Mouse (Mus musculus): ENCODE results near the gene Top3a. TPM values are rescaled to one million over a fixed set of nuclear protein-coding genes. Genes with fewer than 3 reads are reported as not detected.

The Top3a gene
- polyA plus RNA-seq, 1 experiment = 7.3 TPM

DNA sequence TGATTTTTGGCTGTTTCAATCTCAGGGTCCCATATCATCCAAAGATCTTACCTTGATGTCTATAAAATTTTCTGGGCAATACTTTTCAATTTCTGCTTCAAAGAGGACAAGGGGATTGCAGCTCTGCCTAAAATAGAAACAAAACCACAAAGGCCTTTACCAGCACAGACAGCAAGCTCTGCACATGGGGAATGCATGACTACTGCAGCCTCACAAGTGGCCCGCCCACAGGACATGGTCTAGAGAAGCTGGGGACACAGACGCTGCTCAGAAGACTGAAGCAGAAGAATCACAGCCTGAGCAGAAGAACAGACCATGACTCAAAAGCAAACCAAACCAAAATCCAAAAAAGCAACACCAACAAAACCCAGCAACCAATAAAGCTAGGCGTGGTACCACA is 15.5 kb downstream of the Top3a start:
- no peak overlapping the region for H3K27ac ChIP-seq (ENCODE audit: insufficient read depth, low read length)
- WGBS = 57% methylated on average over 3 of the region's 3 CpGs
- DNase-seq (ENCODE audit: low read depth in 1 of 2, low spot score in 2 of 2) = no peak
- peaks cover 13% of the 10 kb centered on the region for H3K36me3 ChIP-seq (ENCODE audit: control insufficient read depth, insufficient read depth, low read length)
- TF ChIP-seq CTCF (IDR thresholded peaks at IDR 0.05; ENCODE audit: extremely low read depth, insufficient read depth, insufficient read length, insufficient replicate concordance) (no peak), POLR2A (IDR thresholded peaks at IDR 0.05; ENCODE audit: low read depth, low read length) (no peak)
- no peaks in the 10 kb centered on the region for H3K27me3 ChIP-seq (ENCODE audit: control insufficient read depth, insufficient read depth, low read length)
- H3K4me3 ChIP-seq (ENCODE audit: extremely low read depth, insufficient read depth, insufficient read length) = no peak overlapping the region
- H3K4me1 ChIP-seq (ENCODE audit: control insufficient read depth, insufficient read depth, insufficient read length) = no peaks in the 10 kb centered on the region

DNA sequence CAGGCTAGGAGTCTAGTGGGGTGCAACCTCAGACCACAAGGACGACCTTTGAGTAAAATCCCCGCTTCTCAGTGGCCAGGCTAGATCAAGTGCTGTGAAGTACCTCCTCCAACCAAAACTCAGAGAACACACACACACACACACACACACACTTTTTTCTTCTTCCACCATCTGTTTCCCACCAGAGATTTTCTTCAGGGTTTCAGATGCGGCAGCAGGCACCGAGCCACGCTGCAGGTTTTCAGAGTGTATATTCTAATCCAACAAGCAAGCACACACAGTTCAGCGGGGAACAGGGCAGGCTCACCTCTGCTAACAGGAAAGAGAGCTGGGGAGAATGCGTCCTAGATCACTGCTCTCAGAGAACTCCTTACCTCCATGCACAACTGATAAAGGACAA is 21.6 kb downstream of the Top3a start:
- H3K36me3 ChIP-seq (ENCODE audit: control insufficient read depth, insufficient read depth, low read length) = peaks cover 18% of the 10 kb centered on the region
- no peak for DNase-seq (ENCODE audit: low read depth in 1 of 2, low spot score in 2 of 2)
- WGBS = 92% methylated on average over 7 of the region's 7 CpGs
- no peaks in the 10 kb centered on the region for H3K4me1 ChIP-seq (ENCODE audit: control insufficient read depth, insufficient read depth, insufficient read length)
- no peak overlapping the region for H3K27ac ChIP-seq (ENCODE audit: insufficient read depth, low read length)
- TF ChIP-seq CTCF (IDR thresholded peaks at IDR 0.05; ENCODE audit: extremely low read depth, insufficient read depth, insufficient read length, insufficient replicate concordance) = no peak
- TF ChIP-seq POLR2A (IDR thresholded peaks at IDR 0.05; ENCODE audit: low read depth, low read length) = no peak
- no peak overlapping the region for H3K4me3 ChIP-seq (ENCODE audit: extremely low read depth, insufficient read depth, insufficient read length)
- no peaks in the 10 kb centered on the region for H3K27me3 ChIP-seq (ENCODE audit: control insufficient read depth, insufficient read depth, low read length)

DNA sequence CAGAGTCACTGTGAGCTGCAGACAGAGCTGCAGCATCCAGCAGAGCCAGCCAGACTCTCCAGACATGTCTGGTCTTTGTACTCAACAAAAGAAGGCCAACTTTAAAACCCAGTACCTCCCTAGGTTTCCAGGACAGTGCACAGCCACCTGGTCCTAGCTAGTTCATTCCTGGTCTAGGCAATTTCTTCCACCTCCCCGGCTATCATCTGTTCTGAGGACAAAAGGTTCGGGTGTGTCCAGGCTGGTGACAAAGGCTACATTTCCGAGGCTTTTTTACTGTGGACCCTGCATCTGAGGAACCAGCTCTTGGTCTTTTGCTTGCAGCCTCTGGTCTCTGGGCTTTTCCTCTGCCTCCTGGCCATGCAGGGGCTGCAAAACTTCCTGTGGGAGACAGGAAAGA is 36.8 kb downstream of the Top3a start:
- DNase-seq (ENCODE audit: low read depth in 1 of 2, low spot score in 2 of 2) = no peak
- Histone ChIP-seq H3K27me3 (ENCODE audit: control insufficient read depth, insufficient read depth, low read length) (no peaks in the 10 kb centered on the region), H3K27ac (ENCODE audit: insufficient read depth, low read length) (no peak overlapping the region), H3K4me1 (ENCODE audit: control insufficient read depth, insufficient read depth, insufficient read length) (peaks cover 10% of the 10 kb centered on the region; the same call in 1 of the 2 replicates), H3K4me3 (ENCODE audit: extremely low read depth, insufficient read depth, insufficient read length) (no peak overlapping the region), H3K36me3 (ENCODE audit: control insufficient read depth, insufficient read depth, low read length) (peaks cover 12% of the 10 kb centered on the region)
- 92% methylated on average over 3 of the region's 3 CpGs for WGBS
- no peak for TF ChIP-seq POLR2A (IDR thresholded peaks at IDR 0.05; ENCODE audit: low read depth, low read length)
- TF ChIP-seq CTCF (IDR thresholded peaks at IDR 0.05; ENCODE audit: extremely low read depth, insufficient read depth, insufficient read length, insufficient replicate concordance) = no peak

DNA sequence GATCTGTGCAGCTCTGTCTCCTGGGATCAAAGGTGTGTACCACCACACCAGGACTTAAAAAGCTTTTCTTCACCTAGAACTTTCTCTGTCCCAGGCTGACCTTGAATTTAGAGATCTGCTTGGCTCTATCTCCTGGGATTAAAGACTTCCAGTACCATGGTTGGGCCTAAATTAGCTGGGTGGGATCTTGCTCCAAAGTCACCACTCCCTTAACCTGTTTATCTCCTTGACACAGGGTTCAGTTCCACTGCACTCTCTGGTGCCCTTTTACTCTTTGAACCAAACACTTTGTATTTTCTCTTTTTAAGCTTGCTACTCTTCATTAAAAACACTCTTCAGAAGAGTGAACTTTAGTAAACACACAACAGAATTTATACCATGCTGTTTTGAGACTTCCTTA is 39.7 kb downstream of the Top3a start:
- Histone ChIP-seq H3K4me3 (ENCODE audit: extremely low read depth, insufficient read depth, insufficient read length) (no peak overlapping the region), H3K36me3 (ENCODE audit: control insufficient read depth, insufficient read depth, low read length) (peaks cover 7% of the 10 kb centered on the region), H3K27ac (ENCODE audit: insufficient read depth, low read length) (no peak overlapping the region), H3K4me1 (ENCODE audit: control insufficient read depth, insufficient read depth, insufficient read length) (peaks cover 2% of the 10 kb centered on the region; the same call in 1 of the 2 replicates), H3K27me3 (ENCODE audit: control insufficient read depth, insufficient read depth, low read length) (no peaks in the 10 kb centered on the region)
- TF ChIP-seq POLR2A (IDR thresholded peaks at IDR 0.05; ENCODE audit: low read depth, low read length) (no peak), CTCF (IDR thresholded peaks at IDR 0.05; ENCODE audit: extremely low read depth, insufficient read depth, insufficient read length, insufficient replicate concordance) (no peak)
- DNase-seq (ENCODE audit: low read depth in 1 of 2, low spot score in 2 of 2) = no peak

DNA sequence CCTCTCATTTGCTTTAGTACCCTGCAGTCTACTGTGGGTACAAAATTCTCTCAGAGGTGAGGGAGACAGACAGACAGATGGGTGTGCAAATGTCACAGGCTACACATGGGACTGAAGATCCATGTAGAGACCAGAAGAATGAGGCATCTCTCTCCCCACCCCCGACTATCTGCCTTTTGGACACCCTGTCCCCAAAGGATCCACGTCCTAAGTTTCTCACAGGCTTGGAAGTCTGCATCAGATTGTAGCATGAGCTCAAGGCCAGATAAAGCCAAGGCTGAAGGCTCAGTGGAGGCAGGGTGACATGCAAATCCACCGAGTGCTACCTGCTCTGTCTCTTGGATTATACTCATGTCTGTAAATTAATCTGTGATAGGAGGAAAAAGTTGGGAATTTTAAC is 40.7 kb downstream of the Top3a start:
- WGBS = 87% methylated on average over 3 of the region's 3 CpGs
- no peak overlapping the region for H3K4me3 ChIP-seq (ENCODE audit: extremely low read depth, insufficient read depth, insufficient read length)

DNA sequence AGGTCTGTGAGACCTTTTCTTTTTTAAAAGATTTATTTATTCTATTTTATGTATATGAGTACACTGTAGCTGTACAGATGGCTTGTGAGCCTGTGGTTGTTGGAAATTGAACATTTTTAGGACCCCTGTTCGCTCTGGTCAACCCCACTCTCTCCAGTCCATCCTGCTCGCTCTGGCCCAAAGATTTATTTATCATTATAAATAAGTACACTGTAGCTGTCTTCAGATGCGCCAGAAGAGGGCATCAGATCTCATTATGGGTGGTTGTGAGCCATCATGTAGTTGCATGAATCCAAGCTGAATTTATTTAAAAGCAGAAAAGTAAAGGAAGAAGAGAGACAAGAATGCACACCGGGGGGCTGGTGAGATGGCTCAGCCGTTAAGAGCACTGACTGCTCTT is 42.0 kb downstream of the Top3a start:
- TF ChIP-seq CTCF (IDR thresholded peaks at IDR 0.05; ENCODE audit: extremely low read depth, insufficient read depth, insufficient read length, insufficient replicate concordance) = no peak
- TF ChIP-seq POLR2A (IDR thresholded peaks at IDR 0.05; ENCODE audit: low read depth, low read length) = no peak
- Histone ChIP-seq H3K27ac (ENCODE audit: insufficient read depth, low read length) (no peak overlapping the region), H3K4me3 (ENCODE audit: extremely low read depth, insufficient read depth, insufficient read length) (no peak overlapping the region), H3K27me3 (ENCODE audit: control insufficient read depth, insufficient read depth, low read length) (no peaks in the 10 kb centered on the region), H3K4me1 (ENCODE audit: control insufficient read depth, insufficient read depth, insufficient read length) (peaks cover 2% of the 10 kb centered on the region; the same call in 1 of the 2 replicates), H3K36me3 (ENCODE audit: control insufficient read depth, insufficient read depth, low read length) (peaks cover 9% of the 10 kb centered on the region)
- WGBS = 82% methylated on average over 5 of the region's 5 CpGs
- no peak for DNase-seq (ENCODE audit: low read depth in 1 of 2, low spot score in 2 of 2)

More for the DNA sequence above, 40.7 kb downstream of the Top3a start:
- TF ChIP-seq CTCF (IDR thresholded peaks at IDR 0.05; ENCODE audit: extremely low read depth, insufficient read depth, insufficient read length, insufficient replicate concordance) (no peak), POLR2A (IDR thresholded peaks at IDR 0.05; ENCODE audit: low read depth, low read length) (no peak)
- Histone ChIP-seq H3K27ac (ENCODE audit: insufficient read depth, low read length) (no peak overlapping the region), H3K4me1 (ENCODE audit: control insufficient read depth, insufficient read depth, insufficient read length) (peaks cover 2% of the 10 kb centered on the region; the same call in 1 of the 2 replicates), H3K27me3 (ENCODE audit: control insufficient read depth, insufficient read depth, low read length) (no peaks in the 10 kb centered on the region), H3K36me3 (ENCODE audit: control insufficient read depth, insufficient read depth, low read length) (peaks cover 6% of the 10 kb centered on the region)
- DNase-seq (ENCODE audit: low read depth in 1 of 2, low spot score in 2 of 2) = no peak

DNA sequence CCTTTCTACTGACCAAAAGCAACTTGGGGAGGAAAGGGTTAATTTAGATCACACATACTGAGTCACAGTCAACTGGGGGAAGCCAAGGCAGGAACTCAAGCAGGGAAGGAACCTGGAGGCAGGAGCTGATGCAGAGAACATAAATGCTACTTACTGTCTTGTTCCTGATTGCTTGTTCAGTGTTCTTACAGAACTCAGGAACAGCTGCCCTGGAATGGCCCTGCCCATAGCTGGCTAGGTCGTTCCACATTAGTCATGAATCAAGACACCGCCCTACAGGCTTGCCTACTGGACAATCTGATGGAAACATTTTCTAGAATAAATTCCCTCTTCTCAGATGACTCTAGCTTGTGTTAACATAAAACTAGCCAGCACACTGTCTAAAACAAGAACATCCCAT is 43.0 kb downstream of the Top3a start:
- Histone ChIP-seq H3K4me1 (ENCODE audit: control insufficient read depth, insufficient read depth, insufficient read length) (peaks cover 2% of the 10 kb centered on the region; the same call in 1 of the 2 replicates), H3K27me3 (ENCODE audit: control insufficient read depth, insufficient read depth, low read length) (no peaks in the 10 kb centered on the region), H3K4me3 (ENCODE audit: extremely low read depth, insufficient read depth, insufficient read length) (no peak overlapping the region), H3K27ac (ENCODE audit: insufficient read depth, low read length) (no peak overlapping the region), H3K36me3 (ENCODE audit: control insufficient read depth, insufficient read depth, low read length) (peaks cover 5% of the 10 kb centered on the region; the same call in 1 of the 2 replicates)
- DNase-seq (ENCODE audit: low read depth in 1 of 2, low spot score in 2 of 2) = no peak
- no peak for TF ChIP-seq POLR2A (IDR thresholded peaks at IDR 0.05; ENCODE audit: low read depth, low read length)
- no peak for TF ChIP-seq CTCF (IDR thresholded peaks at IDR 0.05; ENCODE audit: extremely low read depth, insufficient read depth, insufficient read length, insufficient replicate concordance)
- 72% methylated on average over 2 of the region's 2 CpGs for WGBS
